Mouse (Mus musculus) thymus, adult 2 months (tissue): ENCODE measurements around the gene Clec3a. TPM values are rescaled to one million over a fixed set of nuclear protein-coding genes. Genes with fewer than 3 reads are reported as not detected.

Experiments used
- DNase-seq: peaks from one replicate; pipeline ENCODE4 v3.0.0; 2021
- H3K27ac ChIP-seq: fragments of 200-500 bp; 2 replicates; pipeline ENCODE4 v1.5.1; 2012; ENCODE audit warnings: low read length, control low read depth; ENCODE audit not compliant: control insufficient read depth, insufficient read depth
- H3K27me3 ChIP-seq: fragments of 200-500 bp; 2 replicates; pipeline ENCODE4 v1.6.1; 2012; ENCODE audit warnings: mild to moderate bottlenecking, low read length, moderate library complexity, mixed read lengths; ENCODE audit not compliant: control insufficient read depth, insufficient read depth
- H3K36me3 ChIP-seq: fragments of 200-500 bp; 2 replicates; pipeline ENCODE4 v1.6.1; 2012; ENCODE audit warnings: mild to moderate bottlenecking, low read length, moderate library complexity; ENCODE audit not compliant: control insufficient read depth, insufficient read depth
- H3K4me1 ChIP-seq: fragments of 200-500 bp; replicated peaks from 2 replicates; pipeline ENCODE4 v1.6.1; 2012; ENCODE audit warnings: low read length; ENCODE audit not compliant: control insufficient read depth, insufficient read depth
- H3K4me3 ChIP-seq: fragments of 200-500 bp; 2 replicates; pipeline ENCODE4 v1.5.1; 2012; ENCODE audit warnings: mild to moderate bottlenecking, low read length, control low read depth, moderate library complexity; ENCODE audit not compliant: control insufficient read depth, insufficient read depth
- CTCF ChIP-seq: fragments of 200-500 bp; IDR thresholded peaks from 2 replicates; pipeline ENCODE4 v1.5.1; 2012; ENCODE audit warnings: mild to moderate bottlenecking, control low read depth, low read length, moderate library complexity, borderline replicate concordance; ENCODE audit not compliant: control insufficient read depth, poor library complexity, insufficient read depth; ENCODE audit errors: extremely low read depth
- POLR2A ChIP-seq: fragments of 200-500 bp; IDR thresholded peaks from 2 replicates; pipeline ENCODE4 v1.6.1; 2012; ENCODE audit warnings: mild to moderate bottlenecking, low read length, control low read depth, moderate library complexity; ENCODE audit not compliant: control insufficient read depth, poor library complexity, insufficient read depth; ENCODE audit errors: extremely low read depth
- WGBS: fragments of 180-500 bp; shearing (Covaris S2); methylation state at CpG from one replicate; pipeline ENCODE4 v1.1.7; 2018; 5-methylcytosine and 5-hydroxymethylcytosine counted together
- polyA plus RNA-seq: library from polyadenylated mRNA; depleted of rRNA; stranded (reverse); fragments of >200 nt; gene quantifications from 2 replicates; pipeline ENCODE4 v1.2.3, GENCODE M21; 2012

The Clec3a gene
- polyA plus RNA-seq, 1 experiment = not detected

DNA sequence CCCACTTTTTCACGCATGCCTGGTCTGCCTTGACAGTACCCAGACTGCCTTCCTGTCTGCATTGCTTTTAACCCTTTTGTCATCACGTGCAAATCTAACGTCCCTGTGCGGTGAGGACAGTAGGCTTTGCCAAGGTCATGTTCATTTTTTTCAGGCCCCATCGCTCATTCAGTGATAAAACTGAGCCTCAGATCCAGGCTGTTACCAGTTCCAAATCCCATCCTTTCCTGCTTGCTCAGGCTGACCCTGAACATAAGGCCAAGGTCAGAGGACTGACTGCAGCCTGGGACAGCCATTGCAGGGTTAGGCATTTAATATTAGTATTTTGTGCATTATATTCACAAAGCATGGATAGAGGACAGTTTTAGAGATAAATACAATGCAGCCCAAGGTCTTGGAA lies 19.6 kb upstream of the Clec3a start:
- Histone ChIP-seq H3K4me1 (no peaks in the 10 kb centered on the region), H3K36me3 (no peaks in the 10 kb centered on the region), H3K4me3 (no peak overlapping the region), H3K27me3 (no peaks in the 10 kb centered on the region), H3K27ac (no peak overlapping the region)
- no peak for DNase-seq
- WGBS = 96% methylated on average over 5 of the region's 5 CpGs
- TF ChIP-seq CTCF (no peak), POLR2A (no peak)

DNA sequence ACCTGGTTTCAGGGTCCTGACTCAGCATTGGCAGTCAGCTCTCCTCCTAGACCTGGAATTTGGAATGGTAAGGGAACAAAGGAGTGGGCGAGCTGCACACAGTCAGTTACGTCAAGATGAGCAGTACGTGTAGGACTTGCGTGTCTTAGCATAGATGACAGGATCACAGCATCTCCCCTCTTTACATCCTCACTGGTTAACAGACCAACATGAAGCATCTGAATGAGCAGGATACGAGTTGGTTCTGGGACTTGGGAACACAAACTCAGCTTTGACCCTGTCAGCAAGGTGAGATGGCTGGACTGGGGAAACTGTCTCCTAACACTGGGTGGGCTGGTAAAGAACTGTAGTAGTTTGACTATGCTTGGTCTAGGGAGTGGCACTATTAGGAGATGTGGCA lies 18.6 kb upstream of the Clec3a start:
- no peaks in the 10 kb centered on the region for H3K27me3 ChIP-seq

DNA sequence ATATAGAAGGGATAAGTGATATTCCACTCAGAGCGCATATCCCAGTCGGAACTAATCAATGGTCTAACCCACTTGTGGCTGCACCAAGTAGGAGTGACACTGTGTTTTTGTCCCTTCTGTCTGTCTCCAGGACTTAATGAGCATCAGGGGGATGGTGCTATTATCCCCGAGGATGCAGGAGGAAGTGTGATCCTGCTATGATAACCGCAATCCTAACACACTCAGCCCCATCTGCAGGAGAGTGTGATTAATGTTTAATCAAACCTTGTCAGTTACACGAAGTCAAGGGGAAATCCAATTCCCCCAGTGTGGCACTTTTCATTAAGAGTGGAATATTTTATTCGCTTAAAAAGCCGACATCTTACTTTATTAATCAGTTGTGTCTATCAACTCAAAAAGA lies 16.2 kb upstream of the Clec3a start:
- no peak overlapping the region for H3K27ac ChIP-seq
- 80% methylated on average over 7 of the region's 7 CpGs for WGBS
- H3K4me3 ChIP-seq = no peak overlapping the region
- no peak for DNase-seq
- no peaks in the 10 kb centered on the region for H3K4me1 ChIP-seq
- TF ChIP-seq POLR2A = no peak
- no peak for TF ChIP-seq CTCF
- no peaks in the 10 kb centered on the region for H3K27me3 ChIP-seq
- H3K36me3 ChIP-seq = no peaks in the 10 kb centered on the region

More for the DNA sequence above, 18.6 kb upstream of the Clec3a start:
- no peaks in the 10 kb centered on the region for H3K36me3 ChIP-seq
- 97% methylated on average over 5 of the region's 5 CpGs for WGBS
- H3K27ac ChIP-seq = no peak overlapping the region
- H3K4me1 ChIP-seq = no peaks in the 10 kb centered on the region
- TF ChIP-seq POLR2A (no peak), CTCF (no peak)
- no peak overlapping the region for H3K4me3 ChIP-seq
- DNase-seq = no peak

DNA sequence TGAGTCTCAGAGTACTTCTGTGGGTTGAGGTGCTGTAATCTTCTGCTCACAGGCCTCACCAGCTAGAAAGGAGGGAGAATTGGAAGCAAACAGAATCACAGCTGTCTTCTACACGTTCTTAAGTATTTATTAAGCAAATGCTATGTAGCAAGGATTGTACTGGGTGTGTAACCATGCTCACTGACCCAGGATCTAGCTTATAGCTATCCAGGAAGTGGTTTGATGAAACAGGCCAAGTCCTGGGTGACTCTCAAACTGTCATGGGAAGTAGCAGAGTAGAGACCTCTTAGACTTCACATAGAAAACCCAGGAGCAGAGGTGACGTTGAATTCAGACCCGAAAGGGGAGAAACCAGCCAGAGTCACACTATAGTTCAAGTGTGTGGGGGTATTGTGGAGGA lies 6.5 kb upstream of the Clec3a start:
- Histone ChIP-seq H3K4me3 (no peak overlapping the region), H3K4me1 (no peaks in the 10 kb centered on the region), H3K36me3 (no peaks in the 10 kb centered on the region), H3K27me3 (no peaks in the 10 kb centered on the region), H3K27ac (no peak overlapping the region)
- WGBS = 60% methylated on average over 3 of the region's 3 CpGs
- TF ChIP-seq POLR2A = no peak
- no peak for TF ChIP-seq CTCF
- no peak for DNase-seq

DNA sequence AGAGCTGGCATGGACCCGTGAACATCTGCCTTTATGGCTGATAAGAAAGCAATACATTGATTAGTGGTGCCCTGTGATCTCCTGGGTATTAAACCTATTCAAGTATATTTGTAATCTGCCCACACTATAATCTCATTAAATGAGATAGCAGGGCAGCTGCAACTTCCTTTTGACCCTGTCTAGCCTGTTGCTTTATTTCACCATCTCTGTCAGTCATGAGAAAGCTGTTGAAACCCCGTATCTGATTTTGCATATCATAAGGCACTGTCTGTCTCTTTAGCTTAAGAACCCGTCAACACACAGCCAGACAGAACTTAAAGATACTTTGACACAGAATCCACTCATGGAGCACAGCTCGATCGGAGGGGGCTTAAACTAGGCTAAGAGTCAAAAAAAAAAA lies 600 bp downstream of the Clec3a start:
- DNase-seq = no peak
- 89% methylated on average over 5 of the region's 5 CpGs for WGBS
- H3K4me3 ChIP-seq = no peak overlapping the region
- H3K27me3 ChIP-seq = no peaks in the 10 kb centered on the region
- no peak for TF ChIP-seq CTCF
- H3K36me3 ChIP-seq = no peaks in the 10 kb centered on the region
- H3K27ac ChIP-seq = no peak overlapping the region
- H3K4me1 ChIP-seq = no peaks in the 10 kb centered on the region

DNA sequence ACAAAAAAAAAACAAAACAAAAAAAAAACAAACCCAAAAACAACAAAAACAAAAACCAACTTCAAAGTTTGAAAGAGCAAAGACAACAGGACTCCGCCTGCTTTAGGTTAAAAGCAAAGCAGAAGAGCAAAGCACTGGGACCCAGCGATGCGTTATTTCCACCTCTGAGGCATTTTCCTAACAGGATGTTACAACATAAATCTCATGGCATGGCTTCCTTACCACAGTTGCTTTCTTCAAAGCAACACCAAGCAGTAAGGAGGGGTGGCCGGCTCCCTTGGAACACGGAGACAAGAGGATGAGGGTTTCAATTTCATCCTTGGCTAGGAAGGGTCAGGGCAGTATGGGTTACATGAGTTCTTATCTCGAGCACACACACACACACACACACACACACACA lies 1.0 kb downstream of the Clec3a start:
- Histone ChIP-seq H3K4me1 (no peaks in the 10 kb centered on the region), H3K36me3 (no peaks in the 10 kb centered on the region), H3K4me3 (no peak overlapping the region), H3K27me3 (no peaks in the 10 kb centered on the region), H3K27ac (no peak overlapping the region)
- TF ChIP-seq POLR2A = no peak
- TF ChIP-seq CTCF = no peak
- DNase-seq = no peak
- WGBS = 35% methylated on average over 6 of the region's 6 CpGs

DNA sequence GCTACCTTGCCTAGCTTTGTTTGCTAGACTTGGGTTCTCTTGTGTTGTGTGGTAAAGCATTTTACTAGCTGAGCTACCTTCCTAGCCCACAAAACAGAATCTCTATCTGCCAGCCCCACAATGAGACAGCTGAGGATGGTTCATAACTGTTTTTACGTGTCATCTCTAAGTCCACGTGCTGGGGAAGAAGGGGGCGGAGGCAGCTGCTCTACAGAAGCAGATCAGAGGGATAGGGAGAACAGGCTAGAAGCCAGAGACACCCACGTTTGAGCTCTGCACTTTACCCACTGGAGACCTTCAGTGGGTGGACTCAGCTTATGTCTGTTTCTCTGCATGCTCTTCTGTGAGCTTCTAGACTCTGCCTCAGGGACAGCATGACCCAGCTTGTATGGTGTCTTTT lies 3.7 kb downstream of the Clec3a start:
- DNase-seq = no peak
- Histone ChIP-seq H3K4me3 (no peak overlapping the region), H3K27ac (no peak overlapping the region), H3K36me3 (no peaks in the 10 kb centered on the region), H3K4me1 (no peaks in the 10 kb centered on the region), H3K27me3 (no peaks in the 10 kb centered on the region)
- WGBS = 75% methylated on average over 4 of the region's 4 CpGs
- TF ChIP-seq CTCF = no peak
- no peak for TF ChIP-seq POLR2A
